Mouse (Mus musculus) left cerebral cortex, adult 11 months (tissue): ENCODE measurements at regions not wholly inside any gene's neighbourhood (a gene's known extent, or its start where the extent isn't known, plus 50 kb on each side); places are given as distances from the start of the nearest gene placed in this dataset.

Experiments used
- DNase-seq: peaks from one replicate; pipeline ENCODE4 v3.0.0; 2022; ENCODE audit warnings: low spot score

- no peak for DNase-seq
These were observed 59.0 kb upstream of the Ntm start for GRCm38 (mm10) chr9:30021981-30022380.

- DNase-seq = no peak
These were observed 62.3 kb upstream of the Ntm start for GRCm38 (mm10) chr9:30025275-30025674.

DNA sequence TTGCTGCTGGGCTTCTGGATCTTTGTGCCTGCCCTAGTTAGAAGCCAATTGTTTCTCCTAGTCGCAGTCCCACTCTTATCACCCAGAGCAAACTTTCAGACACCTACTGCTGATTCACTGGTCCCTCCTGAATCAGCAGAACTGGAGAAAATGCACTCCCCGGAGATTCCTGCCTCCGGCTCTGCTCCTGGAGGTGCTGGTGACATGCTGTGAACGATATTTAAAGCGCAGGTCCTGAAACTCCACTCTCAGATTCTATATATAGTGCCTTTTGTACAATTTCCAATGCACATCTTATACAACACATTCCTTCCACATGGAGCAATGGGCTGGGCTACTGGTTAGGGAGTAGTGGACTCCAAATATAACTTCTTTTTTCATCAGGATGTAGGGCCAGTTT lies 64.0 kb upstream of the Ntm start:
- peak; percentile 43 for DNase-seq

GRCm38 (mm10) chr9:30040396-30040795 lies 77.5 kb upstream of the Ntm start:
- DNase-seq = no peak

DNA sequence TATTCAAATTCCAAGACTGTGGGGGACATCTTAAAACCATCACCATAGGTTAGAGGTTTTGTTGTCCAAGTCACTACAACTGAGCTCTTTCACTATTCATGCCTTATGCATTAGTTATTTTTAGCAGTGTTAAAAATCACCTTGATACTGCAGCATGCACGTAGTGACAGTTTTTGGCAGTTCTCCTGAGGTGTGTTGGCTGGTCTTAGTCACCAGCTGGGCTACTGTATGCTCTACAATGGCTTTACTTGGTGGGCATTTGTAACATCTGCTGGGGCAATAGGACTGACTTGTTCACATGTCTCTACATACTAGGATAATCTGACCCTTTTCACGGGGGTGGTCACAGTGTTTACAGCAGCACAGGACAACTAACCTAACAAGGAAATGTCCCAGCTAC lies 101.6 kb upstream of the Ntm start:
- DNase-seq = no peak

- DNase-seq = no peak
These were observed 105.0 kb upstream of the Ntm start for GRCm38 (mm10) chr9:30067980-30068379.

GRCm38 (mm10) chr9:30075233-30075632 lies 112.3 kb upstream of the Ntm start:
- DNase-seq = no peak

GRCm38 (mm10) chr9:30076006-30076405 lies 113.1 kb upstream of the Ntm start:
- no peak for DNase-seq

DNA sequence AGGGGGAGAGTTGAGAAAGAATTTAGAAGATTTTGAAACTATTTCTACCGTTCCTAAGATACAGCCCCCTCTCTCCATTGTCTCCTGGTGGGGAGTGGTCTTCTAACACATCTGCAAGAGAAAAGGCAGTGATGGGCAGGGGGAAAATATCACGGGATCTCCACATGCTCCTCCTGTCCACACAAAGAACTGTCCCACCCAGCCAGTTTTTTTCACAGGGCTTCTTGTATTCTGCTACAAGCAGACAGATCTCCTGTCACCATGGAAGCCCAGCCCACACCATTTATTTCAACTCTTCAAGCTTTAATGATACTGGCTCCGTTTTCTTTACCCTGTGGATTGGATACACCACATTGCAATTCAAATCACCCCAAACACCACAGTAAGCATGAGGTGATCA lies 113.5 kb upstream of the Ntm start:
- DNase-seq = no peak

- DNase-seq = no peak
These were observed 139.0 kb upstream of the Ntm start for GRCm38 (mm10) chr9:30101942-30102341.

DNA sequence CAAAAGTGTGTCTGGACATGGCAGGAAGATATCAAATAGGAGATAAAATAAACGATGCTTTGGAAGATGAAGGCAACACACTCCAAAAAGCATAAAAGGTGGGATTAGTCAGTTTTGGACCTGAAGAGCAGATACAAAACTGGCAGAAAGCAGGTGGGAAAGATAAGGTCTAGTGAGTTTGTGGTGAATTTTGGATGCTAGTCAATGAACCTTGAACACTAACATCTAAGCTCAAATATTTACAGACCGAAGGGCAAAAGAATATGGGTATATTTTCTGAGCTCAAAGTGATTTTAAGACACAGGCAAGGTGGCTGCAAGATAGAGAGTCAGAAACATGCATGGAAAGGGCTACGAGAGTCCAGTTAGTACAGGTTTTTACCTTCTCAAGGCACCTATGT lies 159.4 kb upstream of the Ntm start:
- no peak for DNase-seq

GRCm38 (mm10) chr9:30129151-30129550 lies 166.2 kb upstream of the Ntm start:
- DNase-seq = no peak

DNA sequence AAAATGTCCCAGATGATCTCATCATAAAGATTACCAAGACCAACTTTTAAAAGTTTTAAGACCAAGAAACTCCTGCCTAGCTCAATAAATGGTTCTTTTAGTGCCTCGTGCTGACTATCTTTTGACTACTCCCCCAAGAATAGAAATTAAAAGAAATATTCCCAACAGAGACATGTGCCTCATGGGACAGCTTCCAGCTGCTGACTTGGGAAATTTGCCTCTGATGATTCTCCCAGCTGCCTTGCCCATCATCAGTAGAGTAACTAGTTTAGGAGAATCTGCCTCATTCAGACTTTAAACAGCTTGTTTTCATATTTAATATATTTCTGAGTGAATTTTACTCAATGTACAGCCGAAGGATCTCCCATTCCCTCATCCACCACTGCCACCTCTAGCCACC lies 168.7 kb upstream of the Ntm start:
- no peak for DNase-seq

- peak; percentile 39 for DNase-seq
These were observed 171.4 kb upstream of the Ntm start for GRCm38 (mm10) chr9:30134303-30134702.

- peak; percentile 71 for DNase-seq
These were observed 174.8 kb upstream of the Ntm start for GRCm38 (mm10) chr9:30137611-30138287.

DNA sequence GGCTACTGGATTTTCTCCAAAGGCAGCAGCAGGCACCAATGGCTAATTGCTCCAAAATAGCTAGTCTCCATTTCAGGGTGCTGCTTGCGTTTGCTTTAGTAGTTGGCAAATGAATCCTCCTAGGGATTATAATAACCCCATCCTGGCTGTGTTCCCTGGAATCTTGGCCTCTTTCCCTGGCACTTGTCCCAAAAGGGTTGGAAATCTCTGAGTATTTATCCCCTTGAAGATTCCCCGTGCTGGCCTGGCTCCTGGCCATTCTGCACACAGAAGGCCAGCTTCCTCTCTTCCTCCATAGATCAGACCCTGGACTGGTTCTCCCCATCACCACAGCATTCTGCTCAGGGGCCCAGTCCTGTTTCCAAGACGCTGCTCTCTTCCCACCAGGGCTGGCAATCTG lies 177.2 kb upstream of the Ntm start:
- peak; percentile 64 for DNase-seq

- peak; percentile 46 for DNase-seq
These were observed 178.2 kb upstream of the Ntm start for GRCm38 (mm10) chr9:30141186-30141585.

DNA sequence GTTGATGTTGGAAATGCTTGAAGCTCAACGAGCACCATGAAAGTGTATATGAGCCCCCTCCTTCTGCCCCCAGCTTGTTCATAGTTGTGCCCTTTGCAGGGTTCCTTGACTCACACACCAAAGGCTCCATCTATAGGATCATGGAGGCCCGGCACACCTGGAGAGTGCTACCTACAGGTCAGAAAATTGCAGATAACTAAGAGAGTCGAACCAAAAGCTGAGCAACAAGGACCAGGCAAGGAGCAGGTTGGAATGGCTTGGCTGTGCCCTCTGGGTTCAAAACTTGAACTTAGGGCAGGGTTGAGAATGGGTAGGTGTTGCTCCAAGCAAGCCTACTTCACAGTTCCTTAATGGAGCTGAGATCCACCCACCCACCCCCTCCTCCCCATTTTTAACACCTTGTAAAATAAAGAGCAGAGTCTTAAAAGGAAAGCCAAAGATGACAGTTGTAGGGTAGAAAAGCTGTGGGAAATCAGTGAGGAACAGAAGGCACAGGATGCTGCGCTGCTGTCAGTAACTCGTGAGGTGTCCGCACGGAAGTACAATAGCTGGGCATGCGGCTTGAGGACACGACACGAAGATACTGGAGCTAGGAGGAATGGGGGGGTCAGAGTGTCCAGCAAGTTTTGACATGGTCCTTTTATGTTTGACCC lies 180.0 kb upstream of the Ntm start:
- DNase-seq = no peak

GRCm38 (mm10) chr9:30149481-30150468 lies 186.8 kb upstream of the Ntm start:
- DNase-seq = peak; percentile 34

- no peak for DNase-seq
These were observed 188.2 kb upstream of the Ntm start for GRCm38 (mm10) chr9:30151173-30151572.

DNA sequence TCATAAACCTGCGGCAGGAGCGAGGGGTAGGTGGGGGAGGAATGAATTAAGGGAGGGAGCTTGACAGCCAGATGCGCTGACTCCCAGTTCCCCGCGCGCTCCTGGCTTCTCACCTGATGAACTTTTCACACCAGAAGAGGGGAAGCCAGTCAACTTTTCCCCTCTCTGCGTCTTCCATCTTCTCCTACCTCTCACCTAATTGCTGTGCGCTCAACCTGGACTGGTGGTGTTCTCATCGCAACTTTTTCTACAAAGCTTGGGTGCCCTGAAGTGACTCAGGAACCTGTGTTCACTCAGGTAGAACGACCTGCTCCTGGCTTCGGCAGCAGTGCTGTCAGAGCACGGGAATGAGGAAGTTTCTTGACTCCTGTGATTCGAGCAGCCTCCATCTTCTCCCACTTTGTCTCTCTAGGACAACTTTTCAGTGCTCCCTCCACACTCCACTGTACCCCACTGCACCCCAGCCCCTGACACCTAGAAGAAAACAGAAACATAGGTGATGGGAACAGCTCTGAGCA lies 203.4 kb upstream of the Ntm start:
- no peak for DNase-seq

DNA sequence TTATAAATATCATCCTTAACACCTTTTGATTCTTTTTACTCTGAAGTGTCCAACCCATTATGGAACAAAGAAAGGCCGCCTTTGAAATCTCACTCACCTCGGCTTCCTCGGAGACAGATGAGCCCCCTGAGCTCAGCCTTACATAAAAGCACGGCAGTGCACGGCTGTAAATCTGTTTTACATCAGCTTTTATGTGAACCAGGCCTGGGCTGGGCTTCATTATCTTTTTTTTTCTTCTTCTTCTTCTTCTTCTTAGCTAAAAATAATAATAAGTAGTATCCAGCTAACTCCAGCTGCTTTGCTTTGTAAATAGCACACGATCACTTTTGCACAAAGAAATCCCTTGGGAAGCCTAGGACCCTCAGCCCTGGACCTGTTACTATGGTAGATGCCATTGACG lies 204.3 kb upstream of the Ntm start:
- DNase-seq = no peak

DNA sequence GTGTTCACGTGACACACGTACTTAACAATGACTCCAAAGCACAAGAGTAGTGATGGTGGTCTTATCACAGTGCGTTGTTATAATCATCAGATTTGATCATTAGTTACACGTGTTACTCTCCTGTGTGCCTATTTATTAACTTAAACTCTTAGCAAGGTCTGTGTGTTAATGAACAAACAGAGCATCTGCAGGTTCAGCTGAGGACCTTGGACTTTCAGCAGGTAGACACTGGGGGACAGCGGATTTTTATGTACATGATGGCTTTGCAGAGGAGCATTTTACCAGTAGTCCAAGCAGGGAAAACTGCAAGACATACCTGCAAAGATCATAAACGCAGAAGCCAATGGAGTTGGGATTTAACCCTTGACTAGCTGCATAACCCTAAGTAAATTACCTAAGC lies 211.7 kb upstream of the Ntm start:
- no peak for DNase-seq
